In genomic region chr13:29222261-29222838, GRCm38 (mm10) we compare ENCODE assay signal across 9 mouse cellular contexts.
DNase-seq lines count a peak whose midpoint lies in the region; ATAC-seq lines count a peak whose summit lies in the region.
"Had no signal": no experiment of that assay in that cellular context is flagged by ENCODE, and none has a peak within 500 bp of the region (broad histone marks: within the 10 kb centered on the region; RNA-seq: fewer than 3 reads in every experiment).

No protein-coding gene starts in this region.

- peak overlapping the region; percentile 36; the same call in 1 of the 2 replicates for H3K9ac ChIP-seq in heart, embryonic 15.5 days
- 0 out of 2 replicates have a peak overlapping the region, but pooled peaks have one; percentile 2 for H3K9ac ChIP-seq in hindbrain, embryonic 11.5 days (ENCODE audit: low read depth, low read length)
- no peak overlapping the region for H3K9ac ChIP-seq in neural tube, embryonic 12.5 days

- no peaks in the 10 kb centered on the region for H3K36me3 ChIP-seq in heart, embryonic 15.5 days
- no peaks in the 10 kb centered on the region for H3K36me3 ChIP-seq in hindbrain, embryonic 11.5 days (ENCODE audit: control insufficient read depth, insufficient read depth, low read length)
- no peaks in the 10 kb centered on the region for H3K36me3 ChIP-seq in neural tube, embryonic 12.5 days

- 0 out of 2 replicates have a peak, but pooled peaks have one; percentile 53 for ATAC-seq in heart, embryonic 15.5 days (replicated peaks; ENCODE audit: insufficient number of reproducible peaks, insufficient read depth, low FRiP score, low read depth)
- ATAC-seq in hindbrain, embryonic 11.5 days (ENCODE audit: low FRiP score) = peak; percentile 92
- peak; percentile 91 for ATAC-seq in neural tube, embryonic 12.5 days (ENCODE audit: low FRiP score, low read depth)

- peaks cover 11% of the 10 kb centered on the region for H3K4me1 ChIP-seq in heart, embryonic 15.5 days (replicated peaks)
- H3K4me1 ChIP-seq in hindbrain, embryonic 11.5 days (replicated peaks; ENCODE audit: control insufficient read depth, insufficient read depth, low read length) = no peaks in the 10 kb centered on the region; the same call in 1 of the 2 replicates
- H3K4me1 ChIP-seq in neural tube, embryonic 12.5 days = peaks cover 12% of the 10 kb centered on the region; the same call in 1 of the 2 replicates

- DNase-seq in heart, postnatal 36 days = no peak
- DNase-seq in embryo, embryonic 9.5 days (ENCODE audit: extremely low spot score) = peak; percentile 61
- peak; percentile 74 for DNase-seq in hindbrain, embryonic 11.5 days (ENCODE audit: low spot score)
- DNase-seq in testis, postnatal 10 days (ENCODE audit: low spot score) = no peak
- DNase-seq in thymus, postnatal 25 days = no peak
- no peak for DNase-seq in gastrocnemius, adult 8-10 months (ENCODE audit: low spot score in 2 of 2)
- DNase-seq: gastrocnemius, postnatal 14 days had no signal

- H3K4me3 ChIP-seq in heart, embryonic 15.5 days = no peak overlapping the region
- H3K4me3 ChIP-seq in hindbrain, embryonic 11.5 days (ENCODE audit: low read depth, low read length) = no peak overlapping the region
- no peak overlapping the region for H3K4me3 ChIP-seq in neural tube, embryonic 12.5 days

- H3K27me3 ChIP-seq in heart, embryonic 15.5 days = no peaks in the 10 kb centered on the region
- no peaks in the 10 kb centered on the region for H3K27me3 ChIP-seq in hindbrain, embryonic 11.5 days (ENCODE audit: control insufficient read depth, insufficient read depth, low read length)
- no peaks in the 10 kb centered on the region for H3K27me3 ChIP-seq in neural tube, embryonic 12.5 days (replicated peaks)

- no peaks in the 10 kb centered on the region for H3K9me3 ChIP-seq in heart, embryonic 15.5 days (replicated peaks)
- H3K9me3 ChIP-seq in hindbrain, embryonic 11.5 days (ENCODE audit: control insufficient read depth, low read length) = no peaks in the 10 kb centered on the region
- no peaks in the 10 kb centered on the region for H3K9me3 ChIP-seq in neural tube, embryonic 12.5 days

- WGBS in heart, embryonic 15.5 days = 27% methylated on average over 10 of the region's 10 CpGs
- WGBS in hindbrain, embryonic 11.5 days = 10% methylated on average over 10 of the region's 10 CpGs
- WGBS in neural tube, embryonic 12.5 days = 7% methylated on average over 10 of the region's 10 CpGs

- peak overlapping the region; percentile 27; the same call in 1 of the 2 replicates for H3K4me2 ChIP-seq in heart, embryonic 15.5 days
- H3K4me2 ChIP-seq in hindbrain, embryonic 11.5 days (replicated peaks; ENCODE audit: low read depth, low read length) = no peak overlapping the region
- 0 out of 2 replicates have a peak overlapping the region, but pooled peaks have one; percentile 14 for H3K4me2 ChIP-seq in neural tube, embryonic 12.5 days (replicated peaks)

- peak overlapping the region; percentile 73 for H3K27ac ChIP-seq in heart, embryonic 15.5 days
- peak overlapping the region; percentile 84 for H3K27ac ChIP-seq in hindbrain, embryonic 11.5 days (ENCODE audit: low read depth, low read length)
- peak overlapping the region; percentile 80 for H3K27ac ChIP-seq in neural tube, embryonic 12.5 days

- intact Hi-C loops in heart, postnatal 36 days (cut with DNase I) = no loop called here

Comparison
In these comparisons a context has a peak if more than half of its experiments do, and no peak if none do; other contexts are left out.
1. DNase-seq: peak in embryo, embryonic 9.5 days (single experiment) and hindbrain, embryonic 11.5 days (single experiment); none in heart, postnatal 36 days (0 of 2), testis, postnatal 10 days (single experiment), thymus, postnatal 25 days (single experiment) and gastrocnemius, adult 8-10 months (0 of 2).
2. Peak in every context shown above with its lines, with median percentiles within 50 percentile points of each other: ATAC-seq and H3K27ac ChIP-seq.